Mouse (Mus musculus) neural tube, embryonic 13.5 days (tissue): ENCODE results near the gene Ednrb. TPM values are rescaled to one million over a fixed set of nuclear protein-coding genes. Genes with fewer than 3 reads are reported as not detected.

ENCODE experiments used
- ATAC-seq: fragments of 200-750 bp; cut with Nextera tagmentation; 2 replicates; pipeline ENCODE4 v1.8.0; 2017; ENCODE audit warnings: low read depth, mild to moderate bottlenecking, moderate TSS enrichment, moderate library complexity
- H3K27ac ChIP-seq: fragments of 300-500 bp; sonication (generic); replicated peaks from 2 replicates; pipeline ENCODE4 v1.5.1; 2015; ENCODE audit warnings: moderate library complexity, mild to moderate bottlenecking, inconsistent platforms
- H3K27me3 ChIP-seq: fragments of 300-500 bp; sonication (generic); 2 replicates; pipeline ENCODE4 v1.6.1; 2015; ENCODE audit warnings: mild to moderate bottlenecking, inconsistent platforms
- H3K36me3 ChIP-seq: fragments of 300-500 bp; sonication (generic); 2 replicates; pipeline ENCODE4 v1.6.1; 2015; ENCODE audit warnings: mild to moderate bottlenecking, inconsistent platforms
- H3K4me1 ChIP-seq: fragments of 300-500 bp; sonication (generic); replicated peaks from 2 replicates; pipeline ENCODE4 v1.6.1; 2015; ENCODE audit warnings: inconsistent platforms
- H3K4me2 ChIP-seq: fragments of 300-500 bp; sonication (generic); 2 replicates; pipeline ENCODE4 v1.6.1; 2015; ENCODE audit warnings: inconsistent platforms, mild to moderate bottlenecking, moderate library complexity
- H3K4me3 ChIP-seq: fragments of 300-500 bp; sonication (generic); 2 replicates; pipeline ENCODE4 v1.5.1; 2015; ENCODE audit warnings: mild to moderate bottlenecking, inconsistent platforms
- H3K9ac ChIP-seq: fragments of 300-500 bp; sonication (generic); 2 replicates; pipeline ENCODE4 v1.6.1; 2015; ENCODE audit warnings: moderate library complexity, mild to moderate bottlenecking, inconsistent platforms
- H3K9me3 ChIP-seq: fragments of 300-500 bp; sonication (generic); 2 replicates; pipeline ENCODE4 v1.6.1; 2016; ENCODE audit warnings: inconsistent platforms
- WGBS: fragments of 180-500 bp; shearing (Covaris S2); methylation state at CpG from one replicate; pipeline ENCODE4 v1.1.7; 2015; 5-methylcytosine and 5-hydroxymethylcytosine counted together
- polyA plus RNA-seq: library from polyadenylated mRNA; unstranded; fragments of >200 nt; fragmentation: Nextera tagmentation; extraction: Ambion mirVana; gene quantifications from 2 replicates; pipeline ENCODE4 v1.2.1, GENCODE M21; 2015

Gene Ednrb
- polyA plus RNA-seq, 1 experiment from 2014 or later: 160 TPM

- H3K4me3 ChIP-seq: peak overlapping the region; percentile 60
- ATAC-seq: peak; percentile 85
- WGBS: under 1% methylated on average over 30 of the region's 30 CpGs
- no peaks in the 10 kb centered on the region for H3K9me3 ChIP-seq
- no peaks in the 10 kb centered on the region for H3K27me3 ChIP-seq
- no peaks in the 10 kb centered on the region for H3K36me3 ChIP-seq
- H3K9ac ChIP-seq: peak overlapping the region; percentile 74
- peak overlapping the region; percentile 98 for H3K4me2 ChIP-seq
- H3K27ac ChIP-seq: peak overlapping the region; percentile 84
- peaks cover 13% of the 10 kb centered on the region for H3K4me1 ChIP-seq
Measured at GRCm38 (mm10) chr14:103843371-103844001, 716 bp downstream of the Ednrb start.

GRCm38 (mm10) chr14:103842896-103843295 is 1.3 kb downstream of the Ednrb start:
- peak overlapping the region; percentile 98 for H3K4me2 ChIP-seq
- H3K4me1 ChIP-seq: peaks cover 13% of the 10 kb centered on the region
- peak overlapping the region; percentile 84 for H3K27ac ChIP-seq
- WGBS: 7% methylated on average over 16 of the region's 16 CpGs
- ATAC-seq: no peak
- no peaks in the 10 kb centered on the region for H3K27me3 ChIP-seq
- H3K9me3 ChIP-seq: no peaks in the 10 kb centered on the region
- H3K4me3 ChIP-seq: peak overlapping the region; percentile 60
- H3K36me3 ChIP-seq: no peaks in the 10 kb centered on the region
- H3K9ac ChIP-seq: peak overlapping the region; percentile 74

- H3K9ac ChIP-seq: no peak overlapping the region
- no peaks in the 10 kb centered on the region for H3K9me3 ChIP-seq
- no peak for ATAC-seq
- peak overlapping the region; percentile 60 for H3K4me3 ChIP-seq
- peak overlapping the region; percentile 98 for H3K4me2 ChIP-seq
- H3K36me3 ChIP-seq: no peaks in the 10 kb centered on the region
- 79% methylated on average over 2 of the region's 2 CpGs for WGBS
- H3K4me1 ChIP-seq: peaks cover 19% of the 10 kb centered on the region
- H3K27me3 ChIP-seq: no peaks in the 10 kb centered on the region
- H3K27ac ChIP-seq: no peak overlapping the region
Measured at GRCm38 (mm10) chr14:103840436-103840835, 3.8 kb downstream of the Ednrb start.

GRCm38 (mm10) chr14:103838887-103839286 is 5.3 kb downstream of the Ednrb start:
- 81% methylated on average over 5 of the region's 5 CpGs for WGBS
- Histone ChIP-seq H3K27ac (no peak overlapping the region), H3K27me3 (no peaks in the 10 kb centered on the region), H3K9ac (no peak overlapping the region), H3K4me3 (peak overlapping the region; percentile 5; the same call in 1 of the 2 replicates), H3K4me1 (peaks cover 12% of the 10 kb centered on the region), H3K36me3 (no peaks in the 10 kb centered on the region), H3K4me2 (peak overlapping the region; percentile 42), H3K9me3 (no peaks in the 10 kb centered on the region)
- ATAC-seq: no peak

GRCm38 (mm10) chr14:103834589-103834988 is 9.6 kb downstream of the Ednrb start:
- 71% methylated on average over 7 of the region's 7 CpGs for WGBS
- H3K4me3 ChIP-seq: no peak overlapping the region
- H3K9me3 ChIP-seq: no peaks in the 10 kb centered on the region
- H3K36me3 ChIP-seq: no peaks in the 10 kb centered on the region
- H3K27ac ChIP-seq: no peak overlapping the region
- no peak overlapping the region for H3K9ac ChIP-seq
- H3K4me2 ChIP-seq: 0 out of 2 replicates have a peak overlapping the region, but pooled peaks have one; percentile 9
- no peak for ATAC-seq
- H3K4me1 ChIP-seq: peaks cover 19% of the 10 kb centered on the region
- H3K27me3 ChIP-seq: no peaks in the 10 kb centered on the region

- Histone ChIP-seq H3K4me2 (0 out of 2 replicates have a peak overlapping the region, but pooled peaks have one; percentile 9), H3K27me3 (no peaks in the 10 kb centered on the region), H3K9ac (no peak overlapping the region), H3K27ac (no peak overlapping the region), H3K4me1 (peaks cover 19% of the 10 kb centered on the region), H3K4me3 (no peak overlapping the region), H3K36me3 (no peaks in the 10 kb centered on the region), H3K9me3 (no peaks in the 10 kb centered on the region)
- 74% methylated on average over 3 of the region's 3 CpGs for WGBS
- no peak for ATAC-seq
Measured at GRCm38 (mm10) chr14:103834147-103834546, 10.1 kb downstream of the Ednrb start.

GRCm38 (mm10) chr14:103832472-103832871 is 11.7 kb downstream of the Ednrb start:
- ATAC-seq: no peak
- Histone ChIP-seq H3K9me3 (no peaks in the 10 kb centered on the region), H3K4me2 (no peak overlapping the region), H3K27me3 (no peaks in the 10 kb centered on the region), H3K36me3 (no peaks in the 10 kb centered on the region), H3K4me3 (no peak overlapping the region), H3K27ac (no peak overlapping the region), H3K9ac (no peak overlapping the region), H3K4me1 (peaks cover 19% of the 10 kb centered on the region)
- 70% methylated on average over 4 of the region's 4 CpGs for WGBS

GRCm38 (mm10) chr14:103831007-103831406 is 13.2 kb downstream of the Ednrb start:
- Histone ChIP-seq H3K27me3 (no peaks in the 10 kb centered on the region), H3K9me3 (no peaks in the 10 kb centered on the region), H3K9ac (no peak overlapping the region), H3K4me1 (peaks cover 16% of the 10 kb centered on the region; the same call in 1 of the 2 replicates), H3K4me3 (no peak overlapping the region), H3K27ac (no peak overlapping the region), H3K4me2 (no peak overlapping the region), H3K36me3 (no peaks in the 10 kb centered on the region)
- 71% methylated on average over 5 of the region's 5 CpGs for WGBS
- no peak for ATAC-seq

- 88% methylated on average over 9 of the region's 9 CpGs for WGBS
- no peak overlapping the region for H3K9ac ChIP-seq
- ATAC-seq: no peak
- H3K36me3 ChIP-seq: no peaks in the 10 kb centered on the region
- no peaks in the 10 kb centered on the region for H3K27me3 ChIP-seq
- no peaks in the 10 kb centered on the region for H3K9me3 ChIP-seq
- H3K27ac ChIP-seq: no peak overlapping the region
- H3K4me3 ChIP-seq: no peak overlapping the region
- H3K4me2 ChIP-seq: no peak overlapping the region
- peaks cover 26% of the 10 kb centered on the region for H3K4me1 ChIP-seq
Measured at GRCm38 (mm10) chr14:103826343-103826742, 17.9 kb downstream of the Ednrb start.

GRCm38 (mm10) chr14:103825934-103826333 is 18.3 kb downstream of the Ednrb start:
- no peaks in the 10 kb centered on the region for H3K27me3 ChIP-seq
- no peak overlapping the region for H3K4me2 ChIP-seq
- H3K4me3 ChIP-seq: no peak overlapping the region
- no peaks in the 10 kb centered on the region for H3K36me3 ChIP-seq
- no peaks in the 10 kb centered on the region for H3K9me3 ChIP-seq
- H3K4me1 ChIP-seq: peaks cover 22% of the 10 kb centered on the region
- no peak for ATAC-seq
- no peak overlapping the region for H3K9ac ChIP-seq
- WGBS: 97% methylated on average over 5 of the region's 5 CpGs
- H3K27ac ChIP-seq: no peak overlapping the region

GRCm38 (mm10) chr14:103823501-103823900 is 20.7 kb downstream of the Ednrb start:
- Histone ChIP-seq H3K4me1 (peaks cover 19% of the 10 kb centered on the region), H3K9me3 (no peaks in the 10 kb centered on the region), H3K4me2 (no peak overlapping the region), H3K36me3 (peaks cover 4% of the 10 kb centered on the region; the same call in 1 of the 2 replicates), H3K27me3 (no peaks in the 10 kb centered on the region), H3K9ac (no peak overlapping the region), H3K4me3 (no peak overlapping the region), H3K27ac (no peak overlapping the region)
- 25% methylated on average over 7 of the region's 7 CpGs for WGBS
- no peak for ATAC-seq

GRCm38 (mm10) chr14:103822590-103822989 is 21.6 kb downstream of the Ednrb start:
- H3K9ac ChIP-seq: no peak overlapping the region
- no peak overlapping the region for H3K4me2 ChIP-seq
- no peaks in the 10 kb centered on the region for H3K27me3 ChIP-seq
- no peaks in the 10 kb centered on the region for H3K9me3 ChIP-seq
- 6% methylated on average over 1 of the region's 1 CpGs for WGBS
- H3K36me3 ChIP-seq: peaks cover 4% of the 10 kb centered on the region; the same call in 1 of the 2 replicates
- H3K4me1 ChIP-seq: peaks cover 19% of the 10 kb centered on the region
- H3K4me3 ChIP-seq: no peak overlapping the region
- no peak; the same call in 1 of the 2 replicates for ATAC-seq
- no peak overlapping the region for H3K27ac ChIP-seq
